Mouse (Mus musculus) ZHBTc4 (cell line): ENCODE measurements around the gene Gm28827.
"Not testable (repeated sequence)": the region's sequence is repeated elsewhere in the genome, so short reads cannot be mapped to it uniquely, and the experiment has no call there.

ENCODE experiments used
- DNase-seq: peaks from one replicate; pipeline ENCODE4 v3.0.0-alpha.2; 2011; ENCODE audit warnings: low read depth, low spot score

Gene Gm28827

DNA sequence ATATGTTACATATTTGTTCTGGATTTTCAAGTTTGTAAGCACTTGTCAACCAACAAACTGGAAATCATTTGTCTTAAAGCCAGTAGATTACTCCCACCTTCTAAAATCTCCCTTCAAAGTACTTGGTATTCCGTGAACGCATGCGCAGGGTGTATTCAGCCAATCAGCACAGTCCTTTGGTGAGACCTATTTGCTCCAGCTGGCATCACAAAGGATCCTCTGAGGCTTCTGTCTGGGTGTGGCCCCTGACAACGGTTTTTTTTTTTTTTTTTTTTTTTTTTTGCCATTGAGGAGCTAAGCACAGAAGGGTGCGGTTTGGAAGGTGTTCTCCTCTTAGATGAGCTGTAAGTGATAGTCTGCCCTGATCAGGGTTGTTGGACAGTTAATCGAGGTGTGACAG lies at the start of gene Gm28827:
TSS of gene Gm28827 (plus strand) at position 301 of the 400 bp plus-strand sequence.
- not testable (repeated sequence) for DNase-seq
